Mouse (Mus musculus): ENCODE data around the gene Pla2g12a.

Pla2g12a gene

DNA sequence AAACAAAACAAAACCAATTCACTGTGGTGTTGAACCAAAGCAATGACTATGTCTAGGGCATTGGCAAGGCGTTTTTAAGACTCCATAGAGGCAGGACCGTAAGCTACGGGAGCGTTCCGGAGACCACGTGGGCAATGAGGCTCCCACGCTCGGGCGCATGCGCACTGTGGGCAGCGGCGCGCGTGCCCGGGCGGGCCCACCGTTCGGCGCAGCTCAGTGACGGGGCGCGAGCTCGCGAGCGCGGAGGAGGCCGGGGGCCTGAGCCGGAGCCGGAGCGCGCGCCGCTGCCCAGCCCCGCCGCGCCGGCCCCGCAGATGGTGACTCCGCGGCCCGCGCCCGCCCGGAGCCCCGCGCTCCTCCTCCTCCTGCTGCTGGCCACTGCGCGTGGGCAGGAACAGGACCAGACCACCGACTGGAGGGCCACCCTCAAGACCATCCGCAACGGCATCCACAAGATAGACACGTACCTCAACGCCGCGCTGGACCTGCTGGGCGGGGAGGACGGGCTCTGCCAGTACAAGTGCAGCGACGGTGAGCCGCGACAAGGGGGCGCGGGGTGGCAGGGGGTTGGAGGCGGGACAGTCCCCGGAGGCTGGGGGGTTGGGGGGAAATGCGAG is at the start of gene Pla2g12a:
Gene Pla2g12a (plus strand): TSS at position 202 of the 617 bp plus-strand sequence.
- no peak for TF ChIP-seq GATA4 (IDR thresholded peaks at IDR 0.05; ENCODE audit: insufficient replicate concordance, low read length)

DNA sequence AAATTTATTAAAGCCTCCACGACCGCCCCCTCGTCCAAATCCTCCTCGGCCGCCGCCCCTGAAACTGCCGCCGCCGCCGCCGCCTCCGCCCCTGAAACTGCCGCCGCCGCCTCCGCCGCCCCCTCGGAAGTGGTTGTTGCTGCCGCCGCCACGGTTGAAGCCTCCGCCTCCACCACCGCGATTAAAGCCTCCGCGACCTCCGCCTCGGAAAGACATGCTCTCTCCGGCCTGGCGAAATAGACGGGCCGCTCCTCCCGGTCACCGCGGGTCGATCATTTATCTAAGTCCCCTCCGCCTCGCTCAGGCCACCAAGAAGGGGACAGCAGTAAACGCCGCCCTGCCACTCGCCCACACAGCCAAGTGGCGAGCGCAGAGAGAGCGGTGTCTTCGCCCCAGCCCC is 47.8 kb upstream of the Pla2g12a start:
- TF ChIP-seq GATA4 (IDR thresholded peaks at IDR 0.05; ENCODE audit: insufficient replicate concordance, low read length), result no peak

DNA sequence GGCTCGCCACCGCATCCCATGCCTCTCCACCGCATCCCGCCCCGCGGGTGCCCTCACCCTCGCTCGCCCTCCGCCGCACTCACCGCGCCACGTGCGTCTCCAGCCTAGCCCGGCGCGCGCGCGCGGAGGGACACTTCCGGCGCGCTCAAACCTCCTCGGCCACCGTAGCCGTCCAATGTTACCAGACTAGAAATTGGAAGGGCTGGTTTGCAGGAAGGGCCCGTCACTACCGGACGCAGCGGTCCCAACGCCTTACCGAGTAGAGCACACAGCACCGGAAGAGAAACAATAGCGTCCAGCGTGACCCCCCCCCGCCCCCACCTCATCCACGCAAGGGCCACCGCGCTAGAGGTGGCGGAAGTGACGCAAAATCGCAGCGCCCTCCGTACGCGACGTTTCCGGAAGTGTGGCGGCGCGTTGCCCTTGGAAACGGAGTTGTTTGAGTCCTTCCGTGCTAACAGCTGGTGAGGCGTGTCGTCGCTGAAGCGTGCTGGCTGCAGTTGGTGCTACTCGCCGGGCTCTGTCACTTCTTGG is 47.3 kb upstream of the Pla2g12a start, which contains the start of gene Gar1:
Gene Gar1 (minus strand): TSS at position 362 of the 534 bp plus-strand sequence.
- no peak for TF ChIP-seq GATA4 (IDR thresholded peaks at IDR 0.05; ENCODE audit: insufficient replicate concordance, low read length)

DNA sequence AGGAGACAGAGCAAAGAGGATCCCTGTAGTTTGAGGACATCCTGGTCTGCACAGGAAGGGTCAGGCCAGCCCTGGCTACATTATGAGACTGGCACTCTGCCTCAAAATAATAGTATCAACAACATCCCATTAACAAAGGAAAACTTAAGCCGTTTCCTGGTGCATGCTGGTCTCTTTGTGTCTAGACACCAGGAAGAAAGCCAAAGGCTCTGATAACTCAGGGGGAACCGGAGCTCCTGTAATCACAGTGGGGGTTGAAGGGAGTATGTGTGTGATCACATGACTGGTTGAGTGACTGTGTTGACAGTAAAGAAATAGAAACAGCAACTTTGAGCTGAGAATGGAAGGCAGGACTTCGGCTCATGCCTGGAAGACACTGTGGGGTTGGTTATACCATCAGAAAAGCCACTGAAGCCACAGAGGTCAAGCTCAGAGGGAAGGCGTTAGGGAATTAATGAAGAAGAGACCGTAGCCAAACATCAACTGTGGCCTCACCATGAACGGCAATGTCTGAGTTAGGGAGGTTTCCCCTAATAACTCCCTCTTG is 42.9 kb upstream of the Pla2g12a start, which contains the start of gene Cfi:
Gene Cfi (plus strand): TSS at position 497 of the 547 bp plus-strand sequence.
- peak; percentile 86; the same call in 1 of the 2 replicates for TF ChIP-seq GATA4 (IDR thresholded peaks at IDR 0.05; ENCODE audit: insufficient replicate concordance, low read length)

DNA sequence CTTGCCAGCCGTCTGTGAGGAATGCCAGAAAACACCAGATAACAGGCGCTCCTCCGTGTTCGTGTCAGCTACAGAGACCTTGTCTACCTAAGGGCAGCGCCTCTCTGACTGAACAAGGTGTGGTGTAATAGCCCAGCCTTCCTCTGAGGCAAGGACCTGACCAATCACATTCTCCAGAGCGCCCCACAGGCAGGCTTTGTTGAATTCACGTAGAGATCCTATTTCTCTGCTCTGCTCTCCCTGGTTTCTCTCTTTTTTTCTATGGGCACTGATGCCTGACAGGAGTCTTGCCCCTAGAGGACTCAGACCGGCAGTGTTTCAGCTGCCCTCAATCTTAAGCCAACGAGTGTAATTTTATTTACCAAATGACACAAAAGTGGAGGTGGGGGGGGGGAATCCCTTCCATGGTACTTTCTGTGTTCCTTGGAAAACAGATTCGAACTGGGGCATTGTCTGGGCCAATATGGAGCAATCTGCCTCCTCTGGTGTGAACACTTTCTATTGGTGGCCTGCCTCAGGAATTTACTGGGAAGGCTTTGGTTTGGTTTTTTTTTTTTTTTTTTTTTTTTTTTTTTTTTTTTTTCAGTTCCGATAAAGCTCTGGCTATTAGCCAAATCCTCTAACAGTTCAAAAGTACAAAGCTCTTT is 42.2 kb upstream of the Pla2g12a start:
- no peak for TF ChIP-seq GATA4 (IDR thresholded peaks at IDR 0.05; ENCODE audit: insufficient replicate concordance, low read length)

DNA sequence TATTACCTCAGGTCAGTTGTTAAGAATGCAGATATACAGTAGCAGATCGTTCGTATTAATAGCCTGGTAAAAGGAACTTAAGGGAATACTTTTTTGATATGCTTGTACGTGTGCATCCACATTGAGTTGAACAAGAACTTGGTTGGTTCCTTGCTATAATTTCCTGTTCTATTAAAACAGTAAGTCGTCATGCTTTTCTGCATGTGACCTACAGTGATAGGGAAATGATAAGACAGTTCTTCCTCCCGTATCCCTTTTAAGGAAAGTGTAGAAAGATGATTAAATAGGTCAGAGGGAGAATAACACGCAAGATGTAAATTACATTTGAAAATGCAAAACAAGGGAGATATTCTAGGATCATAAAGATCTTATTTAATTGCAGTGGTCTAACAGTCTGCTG is 41.4 kb upstream of the Pla2g12a start:
- TF ChIP-seq GATA4 (IDR thresholded peaks at IDR 0.05; ENCODE audit: insufficient replicate concordance, low read length), result no peak

DNA sequence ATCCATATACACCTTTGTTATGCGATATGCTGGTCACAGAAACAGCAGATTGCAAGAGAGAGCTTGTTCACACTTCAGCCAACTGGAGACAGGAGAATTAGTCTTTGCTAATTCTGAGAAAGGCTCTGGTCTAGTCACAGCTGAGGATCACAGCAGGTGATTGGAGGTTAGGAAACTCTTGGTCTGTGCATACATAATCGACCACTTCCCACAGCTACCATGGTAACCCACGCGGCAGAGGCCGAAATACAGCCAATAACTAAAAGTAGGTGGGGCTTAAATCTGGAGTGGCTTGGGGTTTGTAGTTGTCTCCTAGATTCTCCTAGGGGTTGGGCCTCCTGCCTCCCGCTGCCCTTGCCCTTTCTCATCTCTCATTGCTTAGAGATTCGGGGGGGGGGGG is 40.4 kb upstream of the Pla2g12a start:
- TF ChIP-seq GATA4 (IDR thresholded peaks at IDR 0.05; ENCODE audit: insufficient replicate concordance, low read length), result no peak

DNA sequence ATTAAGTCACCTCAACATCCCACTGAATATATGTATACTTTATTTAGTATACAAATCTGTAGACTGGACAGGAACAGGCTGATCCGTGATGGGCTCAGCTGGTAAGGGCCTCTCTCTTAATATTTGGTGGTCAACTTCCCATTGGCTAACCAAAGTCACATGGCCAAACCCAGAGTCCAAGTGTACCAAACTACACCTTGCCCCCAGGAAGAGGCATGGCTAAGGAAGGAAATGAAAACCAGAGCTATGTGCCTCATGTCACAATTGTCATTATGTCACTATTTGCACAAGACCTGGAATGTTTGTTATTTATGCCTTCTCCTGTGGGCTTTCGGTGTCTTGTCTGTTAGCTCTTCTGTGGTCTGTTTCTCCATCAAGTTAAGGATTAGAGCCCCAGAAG is 32.5 kb upstream of the Pla2g12a start:
- no peak for TF ChIP-seq GATA4 (IDR thresholded peaks at IDR 0.05; ENCODE audit: insufficient replicate concordance, low read length)

DNA sequence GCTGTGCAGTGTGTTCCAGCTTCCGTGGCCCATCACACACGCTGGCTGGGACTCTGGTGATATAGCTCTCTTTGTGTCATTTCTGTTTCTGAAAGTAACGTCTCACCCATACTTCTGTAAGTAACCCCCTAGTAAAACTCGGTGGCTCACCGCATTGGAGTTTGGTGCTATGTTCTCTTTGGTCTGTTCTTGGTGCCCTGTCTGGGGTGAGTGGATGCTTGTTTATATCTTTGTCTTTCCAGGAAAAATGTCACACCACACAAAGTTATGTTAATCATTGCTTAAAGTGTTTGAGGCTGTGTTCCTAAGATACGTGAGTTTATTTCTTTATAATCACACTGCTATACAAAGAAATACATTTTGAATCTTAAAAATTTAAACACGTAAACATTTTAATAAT is 31.6 kb upstream of the Pla2g12a start:
- no peak for TF ChIP-seq GATA4 (IDR thresholded peaks at IDR 0.05; ENCODE audit: insufficient replicate concordance, low read length)

DNA sequence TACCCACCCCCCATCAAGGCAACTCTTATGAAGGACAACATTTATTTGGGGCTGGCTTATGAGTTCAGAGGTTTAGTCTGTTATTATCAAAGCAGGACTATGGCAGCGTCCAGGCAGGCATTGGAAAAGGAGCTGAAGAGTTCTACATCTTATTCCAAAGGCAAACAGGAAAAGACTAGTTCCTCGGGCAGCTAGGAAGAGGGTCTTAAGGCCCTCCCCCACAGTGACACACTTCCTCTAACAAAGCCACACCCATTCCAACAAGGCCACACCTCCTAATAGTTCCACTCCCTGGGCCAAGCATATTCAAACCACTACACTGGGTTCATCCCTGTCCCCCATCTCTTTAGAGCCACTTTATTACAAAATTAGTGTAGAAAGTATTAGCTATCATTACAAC is 15.8 kb upstream of the Pla2g12a start:
- TF ChIP-seq GATA4 (IDR thresholded peaks at IDR 0.05; ENCODE audit: insufficient replicate concordance, low read length), result no peak

DNA sequence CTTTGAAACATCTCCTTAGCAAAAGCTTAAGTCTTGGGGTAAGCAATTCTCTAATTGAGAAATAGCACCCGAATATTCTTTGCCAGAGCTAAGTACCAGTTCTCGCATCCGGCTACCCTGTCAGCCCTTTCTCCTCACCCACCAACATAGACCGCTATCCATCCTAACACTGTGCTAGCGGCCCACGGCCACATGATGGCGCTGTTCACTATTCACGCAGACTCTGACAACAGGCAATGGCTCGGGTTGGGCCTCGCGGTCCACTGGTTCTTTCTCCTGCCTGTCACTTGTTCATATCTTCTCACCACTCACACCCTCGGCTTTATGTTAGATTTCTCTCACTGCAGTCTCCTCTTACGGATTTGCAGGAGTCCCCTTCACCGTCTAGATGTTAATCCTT is 14.7 kb upstream of the Pla2g12a start:
- no peak for TF ChIP-seq GATA4 (IDR thresholded peaks at IDR 0.05; ENCODE audit: insufficient replicate concordance, low read length)

DNA sequence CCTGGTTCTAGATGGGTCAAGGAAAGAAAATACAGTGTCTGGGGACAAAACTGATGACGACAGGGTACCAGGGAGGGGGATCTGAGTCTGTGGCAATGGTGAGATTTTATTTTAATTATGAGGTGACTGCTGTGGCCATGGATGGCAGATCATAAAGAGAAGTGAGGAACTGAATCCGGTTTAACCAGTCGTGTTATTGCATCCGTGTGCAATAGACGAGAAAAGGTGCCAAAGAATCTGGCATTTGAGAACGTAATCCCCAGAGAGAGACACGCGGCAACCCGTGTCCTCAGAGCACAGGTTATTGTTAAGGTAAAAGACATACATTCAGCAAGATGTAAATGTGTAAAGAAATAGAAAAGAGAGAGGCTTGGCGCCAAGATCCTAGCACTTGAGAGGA is 1.1 kb upstream of the Pla2g12a start:
- no peak for TF ChIP-seq GATA4 (IDR thresholded peaks at IDR 0.05; ENCODE audit: insufficient replicate concordance, low read length)

DNA sequence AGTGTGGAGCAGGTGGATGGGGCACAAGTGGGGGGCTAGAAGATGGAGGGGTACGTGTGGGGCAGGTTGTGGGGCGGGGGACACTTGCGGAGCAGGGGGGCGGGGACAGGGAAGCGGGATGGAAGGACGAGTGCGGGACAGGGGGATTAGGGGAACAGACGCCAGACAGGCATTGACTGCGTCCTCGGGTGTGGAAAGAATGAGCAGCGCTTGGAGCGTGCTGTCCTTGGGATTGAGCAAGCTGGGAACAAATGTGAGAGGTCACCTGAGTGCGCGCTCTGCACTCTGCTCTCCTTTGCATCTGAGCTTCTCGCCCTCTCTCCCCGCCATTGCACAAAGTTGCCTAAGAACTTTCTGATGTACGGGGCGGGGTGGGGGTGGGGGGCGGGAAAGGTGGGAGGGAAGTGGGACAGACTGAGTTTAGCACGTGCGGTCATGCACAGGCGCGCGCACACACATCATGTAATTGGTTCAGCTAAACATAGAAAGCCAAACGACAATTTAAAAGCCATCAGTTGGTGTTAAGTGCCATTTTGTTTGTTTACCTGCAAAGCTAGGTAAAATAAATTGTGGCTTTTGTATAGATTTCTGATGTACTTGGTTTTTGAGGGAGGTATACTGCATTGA is 838 bp downstream of the Pla2g12a start:
- no peak for TF ChIP-seq GATA4 (IDR thresholded peaks at IDR 0.05; ENCODE audit: insufficient replicate concordance, low read length)

DNA sequence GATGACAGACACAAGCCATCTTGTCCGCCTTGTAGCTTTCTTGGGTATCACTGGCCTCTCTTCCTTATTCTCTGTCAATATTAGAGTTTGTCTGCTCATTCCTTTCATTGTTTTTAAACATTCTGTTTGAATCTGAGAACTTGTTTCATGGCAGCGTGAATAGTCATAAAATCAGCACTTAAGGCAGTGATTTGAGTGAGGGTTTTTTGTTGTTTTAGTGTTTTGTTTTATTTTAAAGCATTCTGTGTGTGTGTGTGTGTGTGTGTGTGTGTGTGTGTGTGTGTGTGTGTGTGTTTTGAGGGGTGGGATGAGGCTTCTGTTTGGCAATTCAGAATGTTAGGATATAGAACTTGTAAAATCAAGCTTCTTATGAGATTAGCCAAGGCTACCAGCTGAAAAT is 1.5 kb downstream of the Pla2g12a start:
- TF ChIP-seq GATA4 (IDR thresholded peaks at IDR 0.05; ENCODE audit: insufficient replicate concordance, low read length), result no peak

DNA sequence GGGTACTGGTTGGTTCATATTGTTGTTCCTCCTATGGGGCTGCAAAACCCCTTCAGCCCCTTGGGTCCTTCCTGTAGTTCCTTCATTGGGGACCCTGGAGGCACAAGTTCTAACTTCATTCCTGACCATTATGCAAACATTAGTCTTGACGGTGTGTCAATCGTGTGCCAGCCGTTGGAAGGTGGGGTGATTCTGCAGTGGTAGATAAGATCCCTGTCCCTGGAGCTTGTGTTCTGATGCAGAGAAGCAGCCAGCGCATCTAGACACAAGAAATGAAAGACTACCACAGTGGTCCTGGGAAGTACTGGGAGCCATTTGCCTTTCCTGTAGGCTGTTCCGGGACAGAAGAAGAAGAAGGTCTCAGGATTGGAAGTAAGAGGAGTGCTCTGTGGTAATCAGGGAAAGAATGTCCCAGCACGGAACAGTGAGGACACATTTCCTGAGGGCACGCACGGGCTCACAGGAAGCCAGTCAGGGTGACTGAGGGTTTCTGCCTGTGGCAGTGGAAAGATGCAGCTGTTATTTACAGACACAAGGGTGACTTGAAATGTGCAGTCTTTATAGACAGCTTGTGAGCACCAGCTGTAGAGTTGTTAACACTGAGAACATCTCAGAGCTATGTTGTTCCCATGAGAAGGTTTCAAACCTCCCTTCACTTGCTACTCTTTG is 2.7 kb downstream of the Pla2g12a start:
- TF ChIP-seq GATA4 (IDR thresholded peaks at IDR 0.05; ENCODE audit: insufficient replicate concordance, low read length), result no peak
